Mouse (Mus musculus): Measurements from ENCODE around the gene Gm5127.

Gene Gm5127

DNA sequence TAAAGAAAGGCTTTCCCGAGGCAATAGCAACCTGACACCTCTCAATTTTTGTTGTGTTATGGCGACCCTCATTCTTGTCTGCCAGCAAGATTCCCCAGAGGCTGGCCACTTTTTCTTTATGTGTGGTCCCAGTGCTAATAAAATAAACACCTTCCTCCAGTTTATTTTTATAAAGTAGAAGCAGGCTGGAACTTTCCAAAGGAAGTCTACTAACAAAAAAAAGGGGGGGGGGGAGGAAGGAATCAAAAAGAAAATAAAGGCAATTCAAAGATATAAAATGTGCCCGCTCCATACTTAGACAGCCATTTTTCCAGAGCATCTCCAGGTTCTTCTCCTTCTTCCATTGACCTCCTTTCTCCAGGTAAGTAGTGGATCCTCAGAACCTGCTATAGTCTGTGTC is at the start of gene Gm5127:
TSS of gene Gm5127 (plus strand) at position 301 of the 400 bp plus-strand sequence.
- DNase-seq (ENCODE audit: extremely low read depth, low read depth): no peak

DNA sequence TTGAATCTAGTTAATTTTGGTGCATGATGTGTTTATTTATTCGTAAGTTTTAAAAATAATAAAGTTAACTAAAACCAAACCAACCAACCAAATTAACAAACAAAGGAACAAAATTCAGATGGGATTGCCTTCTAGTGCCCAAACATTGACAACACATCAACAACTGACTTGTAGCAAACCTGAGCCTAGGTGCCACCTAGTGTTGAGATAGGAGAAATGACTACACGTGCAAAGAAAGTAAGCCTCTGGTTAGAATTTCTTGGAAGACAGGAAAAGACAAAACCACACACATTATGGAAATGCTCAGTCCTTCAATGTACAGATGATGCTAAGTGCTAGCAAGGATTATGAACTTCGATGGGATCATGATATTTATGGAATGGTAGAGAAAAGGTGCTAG is 46.6 kb upstream of the Gm5127 start:
- DNase-seq (ENCODE audit: extremely low read depth, low read depth): no peak

DNA sequence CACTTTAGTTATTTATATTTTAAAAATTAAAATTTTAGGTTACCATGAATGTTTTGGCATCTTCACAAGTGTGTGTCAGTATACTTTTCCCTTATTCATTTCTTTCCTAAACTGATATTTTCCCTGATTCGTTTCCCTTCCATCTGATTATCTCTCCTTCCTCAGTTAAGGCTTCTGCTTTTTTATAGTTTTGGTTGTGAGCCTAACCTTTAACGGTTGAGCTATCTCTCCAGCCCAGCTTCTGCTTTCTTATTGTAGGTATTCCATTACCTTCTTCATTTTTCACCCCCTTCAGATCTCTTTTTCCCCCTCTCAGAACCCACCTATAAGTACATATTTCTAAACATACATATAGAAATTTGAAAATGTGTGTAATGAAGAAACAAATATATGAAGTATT is 27.5 kb upstream of the Gm5127 start:
- DNase-seq (ENCODE audit: extremely low read depth, low read depth): peak; percentile 25

DNA sequence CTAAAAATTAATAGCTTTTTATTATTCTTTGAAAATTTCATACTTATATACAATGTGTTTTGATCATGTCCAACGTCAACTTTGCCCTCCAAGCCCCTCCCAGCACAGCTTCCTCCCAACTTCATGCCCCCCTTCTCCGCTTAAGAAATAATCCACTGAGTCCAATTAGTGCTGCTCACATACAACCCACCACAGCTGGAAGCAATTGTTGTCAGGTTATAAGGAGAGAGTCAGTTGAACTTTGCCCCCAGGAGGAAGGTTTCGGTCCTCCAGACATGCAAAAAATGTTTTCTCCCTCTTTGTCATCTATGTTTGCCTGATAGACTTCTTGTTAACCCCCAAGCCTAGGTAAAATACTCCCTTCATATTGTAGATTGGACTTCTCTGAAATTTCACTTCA is 4.0 kb upstream of the Gm5127 start:
- no peak for DNase-seq (ENCODE audit: extremely low read depth, low read depth)

DNA sequence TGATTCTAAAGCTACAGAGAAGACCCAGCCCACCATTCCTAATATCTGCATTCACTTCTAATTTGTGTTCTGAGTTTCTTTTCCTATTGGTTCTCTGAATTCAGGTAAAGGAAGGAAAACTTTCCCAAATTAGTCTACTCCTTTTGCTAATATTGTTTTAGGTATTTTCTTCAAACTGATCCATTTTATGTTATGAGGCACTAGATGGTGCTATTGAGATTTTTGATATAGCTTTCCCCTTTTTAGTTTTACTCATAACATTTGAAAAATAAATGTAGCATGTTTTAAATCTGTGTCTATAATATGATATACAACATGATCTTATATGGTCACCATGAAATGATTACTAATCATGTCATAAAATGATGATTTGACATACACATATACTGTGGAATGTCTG is 2.6 kb upstream of the Gm5127 start:
- DNase-seq (ENCODE audit: extremely low read depth, low read depth): no peak

DNA sequence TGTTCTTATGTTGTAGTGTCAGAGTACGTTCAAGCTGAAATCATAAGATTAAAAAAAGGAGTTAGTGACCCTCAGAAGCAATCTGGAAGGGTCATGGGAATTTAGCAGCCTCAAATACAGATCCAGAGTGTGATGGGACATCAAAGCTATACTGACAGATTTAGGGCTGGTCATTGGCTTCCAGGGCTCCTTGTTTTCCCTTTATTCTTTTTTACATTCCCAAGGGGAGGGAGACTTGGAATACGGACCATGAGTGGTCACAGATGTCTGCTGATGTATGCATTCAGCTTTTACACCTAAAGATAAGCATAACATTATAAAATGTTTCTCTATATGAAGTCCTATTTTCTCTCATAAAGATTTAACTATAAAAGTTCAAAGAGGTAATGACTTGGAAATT is 789 bp upstream of the Gm5127 start:
- DNase-seq (ENCODE audit: extremely low read depth, low read depth): no peak

DNA sequence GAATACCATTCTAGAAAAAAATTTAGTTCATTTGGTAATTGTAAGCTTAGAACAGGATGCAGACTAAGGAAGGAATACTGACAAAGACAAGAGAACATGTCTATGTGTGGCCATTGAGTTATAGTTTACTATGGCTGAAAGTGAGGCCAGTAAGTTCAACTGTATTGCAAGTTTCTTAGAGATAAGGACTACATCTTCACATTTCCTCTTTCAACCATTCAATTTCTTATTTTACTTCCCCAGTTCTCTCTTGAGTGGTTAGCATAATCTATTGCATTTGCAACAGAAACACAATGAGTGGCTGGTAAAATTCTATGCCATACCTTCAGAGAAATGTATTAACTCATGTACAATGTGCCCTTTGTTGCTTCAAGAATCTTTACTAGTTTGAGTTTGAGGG is 10.9 kb downstream of the Gm5127 start:
- DNase-seq (ENCODE audit: extremely low read depth, low read depth): peak; percentile 36

DNA sequence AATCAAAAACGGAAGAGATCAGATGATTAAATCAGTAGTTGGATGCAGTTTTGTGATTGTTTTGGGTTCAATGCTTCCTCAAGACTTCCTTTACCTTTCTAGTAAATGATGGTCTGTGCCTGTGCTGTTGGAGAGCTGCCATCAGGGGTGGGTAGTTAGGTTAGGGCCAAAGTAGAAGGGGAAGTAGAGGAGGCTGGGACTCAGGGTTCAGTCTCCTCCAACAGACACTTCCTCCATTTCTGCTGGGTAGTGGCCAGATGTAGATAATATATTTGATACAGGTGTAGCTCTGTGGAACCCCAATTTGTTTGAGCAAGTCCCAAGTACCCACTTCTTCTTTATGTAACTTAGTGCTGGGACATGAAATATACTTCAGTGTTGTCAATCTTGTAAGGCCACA is 12.9 kb downstream of the Gm5127 start:
- peak; percentile 85 for DNase-seq (ENCODE audit: extremely low read depth, low read depth)

DNA sequence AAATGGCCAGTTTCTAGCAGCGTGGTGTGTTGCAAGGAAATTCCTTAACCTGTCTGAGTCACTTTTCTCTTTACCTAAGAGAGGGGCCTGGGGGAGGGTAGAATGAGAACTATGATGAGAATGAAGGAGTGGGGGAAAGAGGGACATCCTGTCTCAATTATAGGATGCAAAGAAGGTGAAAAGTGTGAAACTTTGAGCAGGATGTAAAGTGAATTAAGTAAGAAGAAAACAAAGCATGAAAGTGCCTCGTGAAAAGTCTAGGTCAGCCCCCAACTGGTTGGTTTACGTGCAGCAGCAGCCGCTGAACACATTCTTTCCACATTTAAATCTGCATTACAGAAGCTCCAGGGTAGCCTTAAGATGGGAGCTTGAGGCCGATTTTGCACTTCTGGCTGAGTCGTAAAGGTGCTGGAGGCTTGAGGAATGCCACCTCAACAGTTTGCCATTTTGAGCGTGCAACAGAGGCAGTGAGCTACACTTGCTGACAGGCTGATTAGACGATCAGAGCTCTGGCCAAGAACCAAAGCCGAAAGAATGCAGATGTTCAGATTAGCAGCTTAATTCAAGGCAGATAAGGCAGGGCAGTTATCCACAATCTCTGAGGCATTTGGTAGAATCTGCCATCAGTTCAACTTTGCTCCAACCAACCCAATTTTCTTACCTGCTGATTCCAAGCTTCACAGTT is 19.7 kb downstream of the Gm5127 start:
- DNase-seq (ENCODE audit: extremely low read depth, low read depth): no peak

DNA sequence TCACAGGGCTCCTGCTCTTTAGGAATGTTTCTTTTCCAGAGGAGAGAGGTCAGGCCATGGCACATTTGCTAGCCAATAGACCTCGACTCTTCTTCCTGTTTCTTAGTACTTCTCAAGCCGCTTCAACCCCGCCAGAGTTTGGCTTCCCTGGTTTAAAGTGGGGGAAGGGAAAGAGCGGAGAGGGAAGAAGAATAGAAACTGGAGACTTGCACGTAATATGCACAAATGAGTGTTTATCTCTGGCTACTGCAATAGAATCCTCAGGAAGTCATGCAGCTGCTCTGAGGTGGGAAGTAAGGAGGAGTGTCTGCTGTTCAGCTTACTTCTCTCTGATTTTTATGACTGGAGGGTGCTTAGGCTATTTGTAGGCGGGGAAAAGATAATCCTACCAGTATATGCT is 20.4 kb downstream of the Gm5127 start, which contains the start of gene Cysltr1:
TSS of gene Cysltr1 (minus strand) at position 294 of the 400 bp plus-strand sequence.
- DNase-seq (ENCODE audit: extremely low read depth, low read depth): peak; percentile 69

DNA sequence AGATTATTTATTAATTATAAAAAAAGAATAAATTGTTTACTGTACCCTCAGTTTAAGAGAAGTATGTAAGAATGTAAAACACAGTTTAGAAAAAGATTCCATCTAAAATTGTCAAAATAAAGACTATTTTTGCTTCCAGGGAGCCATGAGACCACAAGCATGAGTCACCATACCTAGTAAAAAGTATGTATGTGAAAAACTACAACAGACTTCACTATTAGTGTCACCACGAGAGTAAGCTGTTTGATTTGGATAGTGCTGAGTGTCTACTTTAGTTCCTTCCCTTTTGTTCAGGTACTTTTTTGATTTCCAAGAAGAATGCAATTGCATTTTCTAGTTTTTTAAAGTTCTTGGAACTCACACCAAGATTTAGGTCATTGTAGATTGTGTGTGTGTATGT is 39.5 kb downstream of the Gm5127 start:
- peak; percentile 21 for DNase-seq (ENCODE audit: extremely low read depth, low read depth)

DNA sequence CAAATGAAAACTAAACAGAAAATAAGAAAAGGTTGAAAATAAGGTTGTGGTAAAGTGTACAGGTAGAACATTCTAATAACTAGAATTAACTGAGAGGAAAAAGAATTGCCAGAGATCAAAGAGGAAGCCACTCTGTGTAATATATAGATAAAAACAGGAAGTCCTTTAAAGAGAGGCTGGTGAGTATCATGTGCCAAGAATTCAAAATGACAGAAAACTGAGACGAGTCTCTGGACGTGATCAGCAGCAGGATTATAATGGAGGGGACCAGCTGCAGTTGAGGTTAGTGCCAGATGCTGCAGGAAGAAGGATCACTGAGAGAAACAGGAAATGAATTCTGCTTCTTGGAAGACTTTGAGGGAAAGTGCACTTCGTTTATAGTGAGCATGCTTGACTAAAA is 40.7 kb downstream of the Gm5127 start:
- peak; percentile 59 for DNase-seq (ENCODE audit: extremely low read depth, low read depth)

DNA sequence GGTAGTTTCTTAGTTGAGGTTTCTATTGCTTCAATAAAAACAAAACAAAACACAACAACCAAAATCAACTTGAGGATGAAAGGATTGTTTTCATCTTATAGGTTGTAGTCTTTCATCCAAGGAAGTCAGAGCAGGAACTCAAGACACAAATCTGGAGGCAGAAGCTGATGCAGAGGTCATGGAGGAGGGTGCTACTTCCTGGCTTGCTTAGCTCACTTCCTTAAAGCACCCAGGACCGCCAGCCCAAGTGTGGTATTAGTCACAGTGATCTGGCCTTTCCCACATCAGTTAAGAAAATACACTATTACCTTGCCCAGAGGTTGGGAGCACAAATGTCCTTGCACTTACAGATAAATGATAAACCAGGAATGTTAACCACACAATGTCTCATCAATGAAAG is 45.5 kb downstream of the Gm5127 start:
- DNase-seq (ENCODE audit: extremely low read depth, low read depth): no peak

DNA sequence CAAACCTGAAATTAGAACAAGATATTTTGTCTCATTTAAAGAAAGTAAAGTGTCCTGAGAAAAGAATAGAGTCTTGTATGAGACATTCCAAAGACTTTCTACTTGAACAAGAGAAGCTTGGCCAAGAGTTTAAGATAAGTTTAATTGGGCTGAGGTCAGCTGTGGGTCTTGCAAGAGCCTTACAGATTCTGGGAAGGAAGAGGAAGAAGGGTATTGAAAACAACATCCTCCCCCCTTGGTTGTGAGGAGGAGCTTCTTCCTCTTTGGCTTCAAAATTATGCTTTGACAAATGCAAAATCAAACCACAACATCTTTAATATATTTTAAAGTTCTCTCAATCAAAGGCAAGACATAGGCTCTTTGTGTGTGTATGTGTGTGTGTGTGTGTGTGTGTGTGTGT is 50.6 kb downstream of the Gm5127 start:
- DNase-seq (ENCODE audit: extremely low read depth, low read depth): no peak

DNA sequence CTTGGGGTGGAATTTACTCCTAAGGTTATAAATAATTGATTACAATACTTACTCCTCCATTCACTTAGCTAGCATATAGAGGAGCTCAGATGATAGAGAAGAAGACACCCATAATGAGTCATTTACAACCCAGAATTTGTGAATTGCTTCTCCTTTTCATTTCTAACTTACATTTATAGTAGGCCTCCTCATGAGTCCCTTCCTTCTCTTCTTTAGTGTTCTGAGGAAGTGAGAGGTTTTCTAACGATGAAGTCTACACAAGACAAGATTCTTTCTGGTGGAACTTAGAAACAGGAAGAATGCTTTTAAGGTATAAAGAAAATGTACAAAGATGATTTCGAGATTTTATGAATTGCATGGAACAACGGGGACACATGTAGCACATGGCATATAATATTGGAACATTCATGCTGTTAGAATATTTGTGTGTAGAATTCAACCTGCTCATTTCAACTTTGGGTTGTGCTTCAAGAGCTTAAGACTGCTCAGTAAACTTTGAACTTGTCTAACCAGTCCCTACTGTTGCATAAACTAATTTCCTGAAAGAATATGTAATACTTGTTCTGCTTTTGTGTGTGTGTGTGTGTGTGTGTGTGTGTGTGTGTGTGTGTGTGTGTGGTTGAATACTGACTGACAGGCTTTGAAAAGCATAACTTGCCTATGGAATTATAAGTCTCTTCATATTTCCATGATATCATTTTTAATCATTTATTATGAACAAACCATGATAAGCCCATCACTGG is 52.0 kb downstream of the Gm5127 start:
- DNase-seq (ENCODE audit: extremely low read depth, low read depth): no peak

DNA sequence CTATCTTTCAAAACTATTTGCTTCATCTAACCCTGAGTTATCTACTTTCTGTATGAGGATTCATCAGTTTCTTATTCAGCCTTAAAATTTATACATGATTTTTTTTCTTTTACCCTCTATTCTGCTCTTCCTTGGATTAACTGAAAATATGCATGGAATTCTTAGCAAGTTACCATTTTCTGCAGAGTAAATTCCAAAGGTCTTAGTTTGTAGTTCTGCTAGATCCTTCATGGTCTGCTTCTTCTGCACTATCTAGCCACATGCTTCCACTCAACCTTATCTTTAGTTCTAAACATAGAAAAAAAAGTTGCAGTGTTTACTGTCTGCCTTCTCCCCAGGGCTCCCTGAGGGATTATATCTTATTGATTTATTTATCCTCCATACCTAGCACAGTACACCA is 79.1 kb downstream of the Gm5127 start:
- DNase-seq (ENCODE audit: extremely low read depth, low read depth): no peak

DNA sequence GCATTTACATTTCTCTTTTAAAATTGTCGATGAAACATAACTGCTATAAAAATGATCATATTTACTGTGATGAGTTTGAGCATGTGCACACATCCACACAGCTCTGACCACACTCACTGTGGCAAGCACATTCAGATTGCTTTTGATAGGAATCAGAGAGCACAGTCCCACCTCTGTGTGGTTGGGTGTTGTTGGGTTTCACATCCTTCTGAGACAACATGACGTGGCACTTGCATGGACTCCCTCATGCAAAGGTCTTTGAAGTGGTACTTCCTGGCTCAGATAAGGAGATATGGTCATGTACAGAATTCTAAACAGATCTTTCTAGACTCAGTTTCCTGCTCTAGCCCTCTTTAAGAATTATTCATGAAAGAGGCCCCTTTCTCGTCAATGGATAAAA is 121.6 kb downstream of the Gm5127 start:
- no peak for DNase-seq (ENCODE audit: extremely low read depth, low read depth)

DNA sequence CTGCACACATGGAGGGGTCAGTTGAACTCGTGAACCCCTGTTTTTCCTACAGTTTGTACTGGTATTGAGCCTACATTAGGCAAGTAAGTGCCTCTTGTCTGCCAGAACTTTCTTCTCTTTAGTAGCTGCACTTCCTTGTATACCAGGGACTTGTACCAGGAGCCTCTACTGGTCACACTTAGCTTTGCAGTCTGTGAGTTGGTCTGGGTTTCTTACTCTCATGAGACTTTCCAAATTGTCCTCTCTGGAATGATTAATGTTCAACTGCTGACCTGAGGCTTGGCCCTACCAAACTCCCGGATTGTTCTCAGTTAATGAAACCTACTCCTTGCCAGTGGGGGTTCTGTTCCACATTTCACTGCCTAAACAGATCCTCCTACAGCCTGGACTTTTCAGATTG is 134.2 kb downstream of the Gm5127 start:
- no peak for DNase-seq (ENCODE audit: extremely low read depth, low read depth)

DNA sequence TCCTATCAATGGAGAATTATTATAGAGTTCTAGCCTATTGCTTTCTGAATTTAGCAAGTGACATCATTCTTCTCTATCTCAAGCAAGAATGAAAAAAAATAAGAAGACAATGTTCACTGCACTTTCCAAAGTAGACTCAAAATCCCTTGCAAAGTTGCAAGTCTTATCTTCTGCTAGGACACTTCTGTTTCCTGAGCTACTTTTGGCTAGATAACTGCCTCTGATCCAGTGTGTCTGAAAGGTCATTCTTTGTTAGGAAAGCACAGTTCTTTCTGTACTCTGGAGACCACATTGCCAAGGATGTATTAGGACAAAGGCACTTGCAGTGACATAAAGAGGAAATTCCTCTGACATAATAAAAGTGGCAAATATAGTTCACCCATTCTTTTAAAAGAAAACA is 159.3 kb downstream of the Gm5127 start:
- no peak for DNase-seq (ENCODE audit: extremely low read depth, low read depth)

DNA sequence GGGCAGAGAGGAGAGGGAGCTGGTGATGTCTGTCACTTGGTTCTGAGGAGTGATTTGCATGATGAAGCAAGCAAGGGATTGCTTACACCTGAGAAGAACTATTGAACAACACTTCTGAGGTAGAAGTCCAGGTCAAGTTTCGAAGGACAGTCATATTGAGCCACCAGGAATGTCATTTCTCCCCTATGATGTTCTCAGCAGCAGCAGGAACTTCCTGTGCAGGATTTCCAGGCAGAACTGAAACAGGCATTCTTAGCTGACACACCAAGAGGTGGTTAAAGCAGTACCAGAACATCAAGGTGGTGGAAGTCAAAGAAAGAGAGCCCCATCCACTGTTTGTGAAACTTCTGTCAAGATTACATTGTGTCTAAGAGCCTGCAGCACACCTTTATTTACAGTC is 172.3 kb downstream of the Gm5127 start:
- no peak for DNase-seq (ENCODE audit: extremely low read depth, low read depth)
